Mouse (Mus musculus): Measurements from ENCODE around the gene Irs2. TPM values are rescaled to one million over a fixed set of nuclear protein-coding genes. Genes with fewer than 3 reads are reported as not detected.

Irs2 gene
- polyA plus RNA-seq (2011; ENCODE audit: insufficient read length, low read depth, missing spikeins), result 9.9 and 13.9 TPM in 2 replicates

DNA sequence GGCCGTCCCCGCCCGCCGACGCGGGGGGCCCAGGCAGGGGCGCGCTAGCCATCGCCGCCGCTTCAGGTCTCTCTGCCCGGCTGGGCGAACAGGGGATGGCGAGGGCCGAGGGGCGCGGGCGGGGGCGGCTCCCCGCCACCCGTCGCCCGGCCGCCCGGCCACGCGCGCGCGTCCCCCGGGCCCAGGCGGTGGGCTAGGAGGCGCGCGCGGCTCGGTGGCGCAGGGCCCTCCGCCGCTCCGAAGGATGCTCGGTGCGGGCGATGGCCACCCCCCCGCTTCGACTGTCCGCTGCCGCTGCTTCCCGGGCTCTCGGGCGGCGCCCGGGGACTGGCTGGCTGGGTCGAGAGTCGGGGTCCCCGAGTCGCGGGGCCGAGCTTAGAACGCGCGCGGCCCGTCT, at the start of gene Irs2:
Gene Irs2 (minus strand): TSS at position 80 of the 397 bp plus-strand sequence.
- TF ChIP-seq CTCF (IDR thresholded peaks at IDR 0.05; ENCODE audit: borderline replicate concordance, insufficient read depth, low read length), result no peak
- TF ChIP-seq POLR2A (IDR thresholded peaks at IDR 0.05; ENCODE audit: low read depth, low read length), result no peak
- Histone ChIP-seq H3K4me3 (ENCODE audit: insufficient read depth, low read length) (peak within 1 kb of the TSS; percentile 56), H3K4me1 (ENCODE audit: control insufficient read depth, insufficient read depth, low read length) (0 out of 2 replicates have a peak, but pooled peaks cover 2% of the 10 kb centered on the region), H3K27ac (ENCODE audit: insufficient read depth, low read length) (peak within 1 kb of the TSS; percentile 39)

GRCm38 (mm10) chr8:11056665-11057064, 48.4 kb upstream of the Irs2 start:
- TF ChIP-seq POLR2A (IDR thresholded peaks at IDR 0.05; ENCODE audit: low read depth, low read length), result no peak
- TF ChIP-seq CTCF (IDR thresholded peaks at IDR 0.05; ENCODE audit: borderline replicate concordance, insufficient read depth, low read length), result no peak
- H3K4me3 ChIP-seq (ENCODE audit: insufficient read depth, low read length), result no peak overlapping the region
- 0 out of 2 replicates have a peak, but pooled peaks cover 1% of the 10 kb centered on the region for H3K4me1 ChIP-seq (ENCODE audit: control insufficient read depth, insufficient read depth, low read length)
- no peak overlapping the region for H3K27ac ChIP-seq (ENCODE audit: insufficient read depth, low read length)

- Histone ChIP-seq H3K4me1 (ENCODE audit: control insufficient read depth, insufficient read depth, low read length) (no peaks in the 10 kb centered on the region), H3K27ac (ENCODE audit: insufficient read depth, low read length) (no peak overlapping the region), H3K4me3 (ENCODE audit: insufficient read depth, low read length) (no peak overlapping the region)
- TF ChIP-seq CTCF (IDR thresholded peaks at IDR 0.05; ENCODE audit: borderline replicate concordance, insufficient read depth, low read length) (no peak), POLR2A (IDR thresholded peaks at IDR 0.05; ENCODE audit: low read depth, low read length) (no peak)
Measured at GRCm38 (mm10) chr8:11056175-11056563, 47.9 kb upstream of the Irs2 start.

- no peak overlapping the region for H3K27ac ChIP-seq (ENCODE audit: insufficient read depth, low read length)
- H3K4me3 ChIP-seq (ENCODE audit: insufficient read depth, low read length), result no peak overlapping the region
- TF ChIP-seq POLR2A (IDR thresholded peaks at IDR 0.05; ENCODE audit: low read depth, low read length), result no peak
- no peak for TF ChIP-seq CTCF (IDR thresholded peaks at IDR 0.05; ENCODE audit: borderline replicate concordance, insufficient read depth, low read length)
- H3K4me1 ChIP-seq (ENCODE audit: control insufficient read depth, insufficient read depth, low read length), result no peaks in the 10 kb centered on the region
Measured at GRCm38 (mm10) chr8:11055557-11056174, 47.4 kb upstream of the Irs2 start.

- no peaks in the 10 kb centered on the region for H3K4me1 ChIP-seq (ENCODE audit: control insufficient read depth, insufficient read depth, low read length)
- TF ChIP-seq CTCF (IDR thresholded peaks at IDR 0.05; ENCODE audit: borderline replicate concordance, insufficient read depth, low read length) (no peak), POLR2A (IDR thresholded peaks at IDR 0.05; ENCODE audit: low read depth, low read length) (no peak)
- no peak overlapping the region for H3K4me3 ChIP-seq (ENCODE audit: insufficient read depth, low read length)
- H3K27ac ChIP-seq (ENCODE audit: insufficient read depth, low read length), result no peak overlapping the region
Measured at GRCm38 (mm10) chr8:11049835-11050234, 41.6 kb upstream of the Irs2 start.

- Histone ChIP-seq H3K27ac (ENCODE audit: insufficient read depth, low read length) (no peak overlapping the region), H3K4me1 (ENCODE audit: control insufficient read depth, insufficient read depth, low read length) (peaks cover 4% of the 10 kb centered on the region), H3K4me3 (ENCODE audit: insufficient read depth, low read length) (no peak overlapping the region)
- no peak for TF ChIP-seq CTCF (IDR thresholded peaks at IDR 0.05; ENCODE audit: borderline replicate concordance, insufficient read depth, low read length)
- no peak for TF ChIP-seq POLR2A (IDR thresholded peaks at IDR 0.05; ENCODE audit: low read depth, low read length)
Measured at GRCm38 (mm10) chr8:11047812-11048211, 39.6 kb upstream of the Irs2 start.

DNA sequence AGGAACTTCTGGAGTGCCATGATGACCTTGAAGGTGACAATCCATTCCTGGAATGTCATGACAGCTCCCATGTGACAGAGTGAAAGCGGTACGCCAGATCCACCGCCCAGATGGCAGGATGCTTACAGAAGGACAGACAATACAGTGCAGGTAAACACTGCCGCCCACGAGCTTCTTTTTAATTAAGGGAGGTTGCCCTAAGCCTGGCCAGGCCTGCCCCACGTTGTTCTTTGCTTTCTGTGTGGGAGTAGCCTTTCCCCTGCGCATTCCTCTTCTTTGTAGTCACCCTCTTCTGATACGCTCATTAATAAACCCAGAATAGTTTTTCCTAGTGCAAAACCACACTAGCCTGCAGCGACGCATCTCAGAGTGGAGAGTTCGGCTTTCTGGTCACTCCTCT, 36.4 kb upstream of the Irs2 start:
- Histone ChIP-seq H3K4me3 (ENCODE audit: insufficient read depth, low read length) (no peak overlapping the region), H3K27ac (ENCODE audit: insufficient read depth, low read length) (no peak overlapping the region), H3K4me1 (ENCODE audit: control insufficient read depth, insufficient read depth, low read length) (peaks cover 4% of the 10 kb centered on the region)
- TF ChIP-seq CTCF (IDR thresholded peaks at IDR 0.05; ENCODE audit: borderline replicate concordance, insufficient read depth, low read length) (no peak), POLR2A (IDR thresholded peaks at IDR 0.05; ENCODE audit: low read depth, low read length) (no peak)

DNA sequence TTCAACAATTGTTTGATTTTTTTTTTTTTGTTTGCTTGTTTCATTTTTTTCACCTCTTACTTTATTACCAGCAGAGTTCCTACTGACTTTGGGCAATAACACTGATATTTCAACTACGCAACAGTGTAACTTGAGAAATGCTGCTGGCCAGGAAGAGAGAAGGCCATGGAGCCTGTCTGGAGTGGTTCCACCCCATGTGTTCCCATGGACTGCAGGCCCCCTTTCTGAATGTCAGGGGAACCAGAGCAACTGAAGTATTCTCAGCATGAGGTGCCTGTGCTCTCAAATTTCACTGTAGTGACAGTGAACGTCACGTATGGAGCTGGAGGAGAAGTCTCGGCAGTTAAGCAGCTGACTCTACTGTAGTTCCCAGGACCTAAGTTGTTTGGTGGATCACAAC, 35.3 kb upstream of the Irs2 start:
- H3K4me1 ChIP-seq (ENCODE audit: control insufficient read depth, insufficient read depth, low read length), result peaks cover 4% of the 10 kb centered on the region
- no peak overlapping the region for H3K4me3 ChIP-seq (ENCODE audit: insufficient read depth, low read length)
- TF ChIP-seq CTCF (IDR thresholded peaks at IDR 0.05; ENCODE audit: borderline replicate concordance, insufficient read depth, low read length), result no peak
- TF ChIP-seq POLR2A (IDR thresholded peaks at IDR 0.05; ENCODE audit: low read depth, low read length), result no peak
- H3K27ac ChIP-seq (ENCODE audit: insufficient read depth, low read length), result no peak overlapping the region

DNA sequence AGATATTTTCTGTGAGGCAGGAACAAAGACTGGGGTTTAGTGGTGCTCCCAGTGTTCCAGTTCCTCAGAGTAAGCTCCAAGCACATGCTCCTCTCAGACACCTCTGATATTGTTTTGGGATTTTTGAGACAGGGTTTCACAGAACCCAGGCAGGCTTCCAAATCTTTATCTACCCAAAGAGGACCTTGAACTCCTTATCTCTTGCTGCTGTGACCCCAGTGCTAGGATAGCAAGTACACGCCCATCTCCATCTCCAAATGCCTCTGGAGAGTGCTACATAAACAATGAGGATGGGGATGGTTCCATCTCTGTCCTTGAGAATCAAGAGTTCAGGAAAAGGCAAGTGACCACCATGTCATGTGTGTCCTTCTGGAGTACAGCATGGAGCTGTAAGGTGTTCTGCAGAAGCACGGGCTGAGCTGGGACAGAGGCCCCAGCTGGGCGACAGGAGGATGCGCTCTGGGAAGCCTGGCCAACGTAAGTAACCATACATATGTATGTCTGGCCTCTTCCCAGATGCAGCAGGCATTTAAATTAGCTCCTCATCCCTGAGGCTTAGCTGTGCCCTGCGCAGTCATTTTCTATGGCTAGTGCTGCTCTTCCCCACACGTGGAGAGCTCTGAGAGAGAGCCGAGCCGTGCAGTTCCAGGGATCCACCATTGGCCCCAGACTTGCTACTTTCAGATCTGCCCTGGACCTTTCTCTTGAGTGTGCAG, 34.8 kb upstream of the Irs2 start:
- no peak overlapping the region for H3K27ac ChIP-seq (ENCODE audit: insufficient read depth, low read length)
- TF ChIP-seq CTCF (IDR thresholded peaks at IDR 0.05; ENCODE audit: borderline replicate concordance, insufficient read depth, low read length), result no peak
- no peak for TF ChIP-seq POLR2A (IDR thresholded peaks at IDR 0.05; ENCODE audit: low read depth, low read length)
- no peak overlapping the region for H3K4me3 ChIP-seq (ENCODE audit: insufficient read depth, low read length)

GRCm38 (mm10) chr8:11040088-11040487, 31.8 kb upstream of the Irs2 start:
- Histone ChIP-seq H3K4me1 (ENCODE audit: control insufficient read depth, insufficient read depth, low read length) (peaks cover 4% of the 10 kb centered on the region), H3K4me3 (ENCODE audit: insufficient read depth, low read length) (no peak overlapping the region), H3K27ac (ENCODE audit: insufficient read depth, low read length) (no peak overlapping the region)
- TF ChIP-seq POLR2A (IDR thresholded peaks at IDR 0.05; ENCODE audit: low read depth, low read length) (no peak), CTCF (IDR thresholded peaks at IDR 0.05; ENCODE audit: borderline replicate concordance, insufficient read depth, low read length) (no peak)

More for the DNA sequence above, 34.8 kb upstream of the Irs2 start:
- peaks cover 4% of the 10 kb centered on the region for H3K4me1 ChIP-seq (ENCODE audit: control insufficient read depth, insufficient read depth, low read length)

Data from embryonic fibroblast, embryonic 13.5 days (primary cell).